Mouse (Mus musculus) adipocyte (in vitro differentiated cells): ENCODE measurements around the gene Arhgef10l.

Experiments
- DNase-seq: peaks from one replicate; pipeline ENCODE4 v3.0.0-alpha.2; 2016; ENCODE audit warnings: low spot score

The Arhgef10l gene

DNA sequence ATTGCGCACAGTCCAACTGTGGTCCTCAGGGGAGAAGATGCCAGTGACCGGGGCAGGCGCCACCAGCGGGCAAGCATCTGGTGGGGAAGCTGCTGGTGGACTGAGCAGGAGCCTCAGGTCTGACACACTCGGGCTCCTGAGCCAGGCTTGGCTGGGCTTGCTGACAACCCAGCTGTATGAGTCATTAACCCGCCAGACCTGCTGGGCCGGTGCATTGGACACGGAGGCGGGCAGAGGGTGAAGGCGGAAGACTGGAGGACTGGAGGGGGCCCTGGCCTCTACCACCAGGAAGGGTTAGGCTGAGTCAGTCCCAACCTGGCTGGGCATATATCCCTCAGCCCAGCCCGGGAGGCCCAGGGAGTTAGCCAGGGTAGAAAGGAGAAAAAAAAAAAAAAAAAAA, at the start of gene Arhgef10l:
TSS of gene Arhgef10l (minus strand) at position 253 of the 400 bp plus-strand sequence.
- no peak for DNase-seq

DNA sequence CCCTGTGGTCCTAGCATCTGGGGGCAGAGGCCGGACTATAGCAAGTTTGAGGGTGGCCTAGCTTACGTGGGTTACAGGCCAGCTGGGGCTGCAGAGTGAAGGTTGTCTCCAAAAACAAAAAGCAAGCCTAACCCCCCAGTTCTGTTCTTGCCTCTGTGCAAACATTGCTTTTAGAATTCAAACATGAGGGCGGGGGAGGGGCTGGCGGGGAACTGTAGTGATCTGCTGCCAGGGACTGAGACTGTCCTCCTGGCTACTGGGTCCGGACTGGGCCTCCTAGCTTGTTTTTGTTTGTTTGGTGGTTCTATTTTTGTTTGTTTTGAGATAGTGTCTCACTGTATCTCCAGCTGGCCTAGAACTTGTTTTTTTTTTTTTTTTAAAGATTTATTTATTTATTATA, 48.8 kb upstream of the Arhgef10l start:
- no peak for DNase-seq

DNA sequence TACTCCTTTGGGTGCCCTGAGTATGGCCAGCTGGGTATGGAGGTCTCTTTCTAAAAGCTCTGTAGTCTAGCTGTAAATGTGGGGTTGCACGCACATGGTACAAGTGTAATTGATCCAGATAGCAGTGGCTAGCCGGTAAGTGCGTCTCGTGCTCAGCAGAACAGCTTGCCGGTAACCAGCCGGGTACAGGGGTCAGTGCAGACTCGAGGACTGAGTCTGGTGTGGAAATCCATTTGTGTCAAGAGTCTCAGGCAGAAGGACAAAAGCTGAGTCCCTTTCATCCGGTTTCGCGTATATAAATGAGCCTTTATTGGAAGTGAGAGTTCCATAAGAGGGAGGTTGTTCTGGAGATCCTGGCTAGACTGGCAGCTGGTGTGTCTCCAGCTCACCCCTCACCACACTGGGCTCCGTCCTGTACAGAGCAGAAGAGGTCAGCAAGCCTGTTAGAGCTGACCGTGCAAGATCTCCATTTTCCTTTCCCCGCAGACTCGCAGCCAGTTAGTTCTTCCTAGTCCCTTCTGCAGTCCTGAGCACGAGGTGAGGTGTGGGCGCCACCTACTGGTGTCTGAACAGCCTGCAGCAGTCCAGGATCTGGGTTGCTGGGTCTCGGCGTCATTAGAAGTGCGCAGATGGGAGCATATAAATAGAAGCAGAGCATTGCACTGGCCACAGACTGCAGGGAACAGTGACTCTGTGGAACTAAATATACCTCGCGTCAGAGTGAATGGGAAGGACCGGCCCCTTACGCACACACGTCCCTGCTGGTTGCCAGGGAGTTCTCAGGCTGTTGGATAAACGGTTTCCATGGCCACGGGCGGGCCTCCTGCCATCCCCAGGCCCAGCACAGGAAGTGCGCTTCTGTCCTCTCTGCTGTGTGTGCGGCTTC, 47.9 kb upstream of the Arhgef10l start:
- DNase-seq: peak; percentile 77

DNA sequence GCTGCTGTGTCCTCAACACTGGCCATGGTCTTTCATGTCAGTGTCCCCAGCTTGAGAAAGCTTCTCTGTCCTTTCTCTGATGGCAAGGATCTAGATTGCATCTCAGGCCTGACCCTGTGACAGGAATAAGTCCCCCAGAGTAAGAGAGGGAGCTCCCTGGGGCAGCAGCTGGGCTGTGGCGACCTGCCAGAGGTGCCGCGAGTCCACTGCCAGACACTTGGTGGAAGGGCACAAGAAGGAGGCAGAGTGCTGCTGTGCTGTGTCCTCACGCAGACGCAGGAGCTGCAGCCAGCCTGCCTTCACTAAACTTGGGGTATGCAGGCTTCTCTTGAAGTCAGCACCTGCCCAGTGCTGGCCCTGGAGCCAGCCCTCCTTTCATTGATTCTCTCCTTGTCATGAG, 45.5 kb upstream of the Arhgef10l start:
- DNase-seq: no peak

DNA sequence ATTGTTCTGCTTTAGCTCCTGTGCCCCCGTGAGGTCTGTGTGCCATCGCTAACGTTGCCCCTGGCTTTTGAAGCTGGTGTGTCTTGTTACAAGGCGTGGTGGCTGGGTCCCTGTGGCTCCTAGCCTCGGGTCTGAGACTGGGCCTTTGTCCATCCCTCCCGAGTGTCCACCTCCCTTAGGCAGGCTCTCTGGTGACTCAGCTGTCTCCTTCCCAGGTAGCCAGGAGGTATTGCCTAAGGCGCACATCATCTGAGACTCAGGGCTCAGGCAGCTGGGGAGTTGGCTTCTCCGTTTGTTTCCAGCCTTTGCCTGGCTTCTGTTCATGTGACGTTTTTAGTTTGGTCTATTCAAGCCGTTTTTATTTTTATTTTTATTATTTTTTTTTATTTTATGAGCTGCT, 45.0 kb upstream of the Arhgef10l start:
- no peak for DNase-seq

DNA sequence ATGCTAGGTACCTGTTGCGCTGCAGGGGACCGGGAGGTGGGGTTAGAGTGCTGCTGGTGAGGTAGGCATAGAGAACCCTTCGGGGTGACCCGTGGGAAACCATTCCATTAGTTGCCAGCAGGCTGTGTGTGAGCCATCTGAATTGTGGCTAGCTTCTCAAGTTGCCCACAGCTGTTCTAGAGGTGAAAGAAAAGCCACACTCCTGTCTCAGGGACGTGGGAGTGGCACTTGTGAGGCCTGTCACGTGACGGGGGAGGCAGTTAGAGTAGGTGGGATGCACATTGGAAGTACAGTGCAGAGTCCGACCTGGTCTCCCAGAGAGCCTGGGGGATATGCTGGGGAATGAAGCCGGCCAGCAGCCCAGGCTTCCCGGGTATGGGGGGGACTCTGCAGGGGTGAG, 43.8 kb upstream of the Arhgef10l start:
- DNase-seq: no peak

DNA sequence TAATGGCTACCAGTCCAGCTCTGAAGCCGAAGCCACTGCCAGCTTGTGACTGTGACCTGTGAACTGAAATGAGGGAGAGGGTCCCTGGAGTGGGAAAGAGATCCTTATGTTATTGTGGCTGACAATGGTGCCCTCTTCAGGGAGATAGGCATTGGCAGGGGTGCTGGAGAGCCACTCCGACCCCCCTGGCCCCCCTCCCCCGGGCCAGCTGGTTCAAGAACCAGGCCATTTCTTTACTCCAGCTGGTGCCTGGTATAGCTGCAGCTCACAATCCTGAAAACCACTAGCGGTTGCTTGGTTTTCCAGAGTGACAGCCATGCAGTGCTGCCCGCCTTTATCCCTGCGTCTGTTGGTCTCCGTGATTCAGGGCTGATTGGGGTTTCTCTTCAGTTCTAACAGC, 43.3 kb upstream of the Arhgef10l start:
- no peak for DNase-seq

DNA sequence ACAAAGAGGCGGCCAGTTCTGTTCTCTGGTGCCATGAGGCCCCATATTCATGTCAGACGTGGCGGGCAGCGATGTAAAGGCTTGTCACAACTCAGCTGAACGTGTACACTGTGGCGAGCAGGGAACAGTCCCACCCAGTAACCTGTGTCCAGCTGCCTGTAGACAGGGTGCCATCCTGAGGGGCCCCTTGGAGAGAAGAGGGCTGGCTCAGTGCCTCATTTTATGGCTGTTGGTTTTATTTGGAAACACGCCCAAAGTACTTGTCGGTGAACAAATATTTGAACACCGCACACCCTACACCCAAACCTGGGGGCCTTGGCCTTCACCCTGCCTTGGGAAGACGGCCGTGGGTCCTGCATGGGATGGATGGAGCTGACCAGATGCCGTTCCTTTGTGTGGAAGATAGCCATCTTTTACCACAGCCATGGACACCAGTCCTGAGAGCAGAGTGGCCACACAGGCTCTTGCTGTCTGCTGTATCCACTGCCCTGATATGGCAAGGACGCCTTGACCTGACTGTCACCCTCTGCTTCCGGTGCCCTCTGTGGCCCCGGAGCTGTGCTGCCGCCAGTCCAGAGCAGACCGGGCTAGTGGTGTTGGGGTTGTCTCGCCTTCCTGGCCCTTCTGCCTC, 42.6 kb upstream of the Arhgef10l start:
- no peak for DNase-seq

DNA sequence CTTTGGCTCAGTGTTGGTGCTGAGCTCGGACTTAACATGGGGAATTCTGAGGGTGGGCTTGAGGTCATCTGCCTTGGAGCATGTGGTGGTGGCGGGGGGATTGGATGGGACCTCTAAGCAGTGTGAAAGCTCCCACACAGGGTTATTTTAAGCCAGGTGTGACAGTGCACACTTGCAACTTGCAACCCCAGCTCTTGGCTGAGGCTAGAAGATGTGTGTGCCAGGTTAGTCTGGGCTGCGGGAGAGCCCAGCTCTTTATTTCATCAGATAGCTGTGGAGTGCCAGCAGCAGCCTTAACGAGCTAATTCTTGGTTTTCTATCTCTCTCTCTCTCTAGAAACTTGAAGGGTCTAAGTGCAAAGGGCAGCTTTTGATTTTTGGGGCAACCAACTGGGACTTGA, 41.8 kb upstream of the Arhgef10l start:
- DNase-seq: no peak

DNA sequence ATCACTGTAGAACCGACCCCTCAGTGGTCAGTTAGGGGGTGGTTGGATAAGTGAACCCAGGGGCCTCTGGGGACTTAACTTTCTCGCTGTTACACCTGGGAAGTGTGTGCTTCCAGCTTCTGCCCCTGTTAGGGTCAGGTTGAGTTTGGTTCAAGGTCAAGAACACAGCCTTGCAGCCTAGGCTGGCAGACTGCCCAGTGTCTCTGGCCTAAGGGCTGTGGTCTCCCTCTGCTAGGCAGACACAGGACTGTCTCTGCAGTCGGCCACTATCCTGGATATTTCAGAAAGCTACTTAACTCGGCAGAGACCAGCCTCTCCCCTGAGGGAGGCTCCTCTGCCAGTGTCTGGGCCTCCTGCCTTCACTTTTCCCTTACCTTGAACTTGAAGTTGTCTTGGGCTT, 38.4 kb upstream of the Arhgef10l start:
- DNase-seq: no peak

DNA sequence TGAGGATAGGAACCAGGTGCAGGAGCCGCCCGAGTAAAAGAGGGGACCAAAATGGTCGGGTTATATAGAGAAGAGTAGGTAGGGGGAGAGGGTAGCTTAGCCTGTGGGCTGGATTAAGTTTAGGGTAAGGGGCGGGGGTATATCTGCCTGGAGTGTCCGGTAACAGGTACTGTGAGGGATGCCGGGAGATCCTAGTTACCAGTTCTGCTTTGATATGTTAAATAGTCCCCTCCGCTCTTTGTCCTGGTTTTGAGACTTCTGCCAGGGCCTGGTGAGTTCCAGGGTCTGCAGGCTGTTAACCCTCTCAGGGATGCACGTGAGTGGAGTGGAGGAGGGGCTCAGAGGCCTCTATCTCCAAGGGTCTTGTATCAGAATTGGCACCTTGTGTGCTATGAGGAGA, 37.8 kb upstream of the Arhgef10l start:
- DNase-seq: no peak

DNA sequence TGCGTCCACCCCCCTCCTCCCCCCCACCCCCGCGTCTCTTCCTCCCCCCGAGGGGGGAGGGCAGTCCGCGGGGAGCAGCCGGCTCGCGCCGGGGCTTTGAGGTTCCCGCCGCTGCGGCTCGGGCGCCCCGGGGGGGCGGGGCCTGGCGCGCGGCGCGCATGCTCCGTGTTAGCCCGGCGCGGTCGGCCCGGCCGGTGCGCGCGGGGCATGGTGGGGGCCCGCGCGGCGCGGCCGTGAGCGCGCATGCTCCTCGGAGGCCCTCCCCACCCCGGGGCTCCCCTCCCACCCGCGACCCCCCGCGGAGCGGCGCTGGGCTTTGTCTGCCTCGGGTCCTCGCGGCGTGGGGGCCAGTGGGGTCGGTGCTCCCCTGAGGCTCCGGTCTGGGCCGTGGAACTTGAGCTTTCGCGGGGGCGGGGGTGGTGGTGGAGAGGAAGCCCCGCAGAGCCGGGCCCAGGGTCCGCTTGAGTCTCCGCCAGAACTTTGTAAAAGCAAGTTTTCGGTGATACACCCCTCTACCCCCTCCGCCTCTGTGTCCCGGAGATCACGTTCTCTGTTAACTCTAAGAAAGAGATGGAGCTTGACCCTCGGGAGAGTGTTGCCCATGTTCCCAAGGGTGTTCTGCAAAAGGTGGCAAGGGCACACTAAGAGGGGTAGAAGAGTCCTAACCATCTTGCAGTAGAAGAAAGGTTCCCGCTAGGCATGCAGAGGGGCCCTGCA, 37.0 kb upstream of the Arhgef10l start:
- peak; percentile 81 for DNase-seq

DNA sequence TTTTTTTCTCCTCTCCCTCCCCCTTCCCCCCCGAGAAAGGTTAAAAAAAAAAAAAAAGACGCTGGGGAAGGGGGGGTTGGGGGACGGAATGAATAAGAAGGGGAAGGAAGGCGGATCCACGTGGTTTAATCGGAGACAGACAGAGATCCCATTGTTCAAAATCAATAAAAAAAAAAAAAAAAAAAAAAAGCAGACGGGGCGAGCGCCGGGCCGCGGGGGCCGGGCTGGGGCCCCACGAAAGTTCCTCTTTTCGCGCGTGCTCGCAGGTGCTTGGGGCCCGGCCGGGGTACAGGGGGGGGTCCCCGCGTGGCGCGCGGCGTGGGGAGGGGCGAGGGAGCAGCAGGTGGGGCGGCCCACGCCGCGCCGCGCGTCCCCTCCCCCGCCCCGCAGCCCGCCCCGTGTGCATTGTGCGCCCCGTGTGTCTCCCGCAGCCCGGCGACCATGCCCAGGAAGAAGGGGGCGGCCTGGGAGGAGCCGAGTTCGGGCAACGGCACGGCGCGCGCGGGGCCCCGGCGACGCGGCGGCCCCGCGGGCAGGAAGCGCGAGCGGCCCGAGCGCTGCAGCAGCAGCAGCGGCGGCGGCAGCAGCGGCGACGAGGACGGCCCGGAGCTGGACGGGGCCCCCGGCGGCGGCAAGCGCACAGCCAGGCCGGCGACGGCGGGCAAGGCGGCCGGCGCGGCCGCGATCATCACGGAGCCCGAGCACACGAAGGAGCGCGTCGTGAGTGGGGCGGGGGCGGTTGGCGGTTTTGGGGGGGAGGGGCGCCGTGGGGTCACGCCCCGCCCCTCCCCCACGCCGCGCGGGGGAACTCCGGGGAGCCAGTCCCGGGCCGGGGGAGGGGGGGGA, 36.1 kb upstream of the Arhgef10l start:
- DNase-seq: no peak

DNA sequence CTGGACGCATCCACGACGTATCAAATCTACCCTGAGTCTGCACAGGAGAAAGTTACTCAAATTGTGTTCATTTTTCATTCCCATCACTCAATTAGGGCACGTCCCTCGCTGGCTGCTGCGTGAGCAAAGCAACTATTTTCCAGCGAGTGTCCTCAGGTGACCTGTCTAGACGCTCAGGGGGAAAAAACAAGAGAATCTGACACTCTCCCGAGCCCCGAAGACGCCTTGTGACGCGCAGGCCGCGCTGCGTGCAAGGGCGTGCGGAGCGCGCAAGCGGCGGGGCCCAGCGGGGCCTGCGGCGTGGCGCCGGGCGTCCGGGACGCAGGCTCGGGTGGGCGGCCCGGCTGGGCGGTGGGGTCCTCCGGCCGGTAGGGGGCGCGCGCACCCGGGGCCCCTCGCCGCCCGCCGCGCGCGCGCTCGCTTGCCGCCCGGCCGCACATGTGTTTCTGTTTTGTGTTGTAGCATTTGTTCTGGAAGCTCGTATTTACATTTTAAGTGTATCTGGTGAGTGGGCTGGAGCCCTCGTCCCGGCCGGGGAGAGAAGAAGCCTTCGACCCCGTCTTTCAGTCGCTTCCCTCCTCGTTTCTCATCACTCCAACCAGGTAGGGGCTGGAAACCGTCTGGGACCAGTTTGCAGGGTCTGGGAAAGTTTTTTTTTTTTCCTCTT, 35.4 kb upstream of the Arhgef10l start:
- peak; percentile 68 for DNase-seq

DNA sequence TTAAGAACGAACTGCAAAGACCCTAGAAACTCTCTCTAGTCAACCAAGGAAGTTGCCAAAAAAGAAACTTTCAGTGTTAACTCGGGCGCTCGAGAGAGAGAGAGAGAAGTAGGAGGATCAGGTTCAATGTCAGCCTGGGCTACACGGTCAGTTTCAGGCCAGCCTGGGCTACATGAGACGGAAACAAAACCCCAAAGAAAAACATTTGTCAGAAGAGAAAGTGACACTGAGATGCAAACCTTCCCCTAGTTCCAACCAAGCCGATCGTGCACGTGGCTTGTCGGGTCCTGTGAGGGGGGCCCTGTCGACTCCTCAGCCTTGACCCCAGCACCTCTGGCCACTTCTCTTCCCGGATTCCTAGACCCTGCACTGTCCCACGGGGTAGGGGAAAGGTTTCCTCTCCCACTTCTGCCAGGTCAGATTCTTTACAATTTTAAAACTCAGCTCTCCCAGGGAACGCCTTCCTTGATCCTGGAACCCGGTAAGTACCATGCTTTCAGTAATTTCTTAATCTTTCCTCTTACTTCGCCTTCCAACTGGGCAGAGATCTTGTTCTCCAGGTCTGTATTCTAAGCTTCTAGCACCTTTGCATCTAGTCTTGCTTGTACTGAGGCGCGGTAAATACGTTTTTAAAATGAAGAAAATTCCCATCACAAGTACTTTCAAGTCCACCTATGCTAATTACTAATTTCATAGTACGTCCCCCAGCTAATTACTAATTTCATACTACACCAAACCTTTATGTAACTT, 34.6 kb upstream of the Arhgef10l start, which contains the start of gene Rcc2:
TSS of gene Rcc2 (plus strand) at position 273 of the 750 bp plus-strand sequence.
- peak; percentile 29 for DNase-seq

DNA sequence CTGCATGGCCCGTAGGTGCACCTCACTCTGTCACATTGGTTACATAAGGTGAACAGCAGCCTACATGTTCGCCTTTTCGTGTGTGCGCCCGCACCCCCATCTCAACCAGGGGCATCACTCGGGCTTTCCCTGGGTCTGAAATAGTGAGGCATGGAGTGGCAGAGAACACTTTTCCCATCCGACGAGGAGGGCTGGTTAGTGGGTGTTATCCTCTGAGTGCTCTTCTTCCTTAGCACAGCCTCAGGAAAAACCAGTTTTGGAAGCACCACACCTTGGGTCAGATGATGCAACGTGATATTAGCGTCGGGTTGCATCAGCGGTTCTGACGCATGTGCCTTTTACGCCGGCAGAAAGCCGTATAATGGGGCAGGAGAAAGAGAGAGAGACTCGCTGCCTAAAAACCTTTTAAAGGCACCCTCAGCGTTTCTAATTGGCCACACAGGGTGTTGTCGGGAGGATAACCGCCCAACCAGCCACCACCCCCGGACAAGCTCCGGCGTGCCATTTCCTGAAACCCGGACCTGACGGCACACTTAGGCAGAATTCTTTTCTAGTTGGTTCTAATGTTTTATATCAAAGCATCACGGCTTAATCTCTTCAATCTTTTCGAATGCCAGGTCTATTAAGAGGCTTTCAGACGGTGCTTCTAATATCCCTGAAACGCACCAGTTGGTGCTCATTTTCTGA, 33.8 kb upstream of the Arhgef10l start:
- peak; percentile 59 for DNase-seq

DNA sequence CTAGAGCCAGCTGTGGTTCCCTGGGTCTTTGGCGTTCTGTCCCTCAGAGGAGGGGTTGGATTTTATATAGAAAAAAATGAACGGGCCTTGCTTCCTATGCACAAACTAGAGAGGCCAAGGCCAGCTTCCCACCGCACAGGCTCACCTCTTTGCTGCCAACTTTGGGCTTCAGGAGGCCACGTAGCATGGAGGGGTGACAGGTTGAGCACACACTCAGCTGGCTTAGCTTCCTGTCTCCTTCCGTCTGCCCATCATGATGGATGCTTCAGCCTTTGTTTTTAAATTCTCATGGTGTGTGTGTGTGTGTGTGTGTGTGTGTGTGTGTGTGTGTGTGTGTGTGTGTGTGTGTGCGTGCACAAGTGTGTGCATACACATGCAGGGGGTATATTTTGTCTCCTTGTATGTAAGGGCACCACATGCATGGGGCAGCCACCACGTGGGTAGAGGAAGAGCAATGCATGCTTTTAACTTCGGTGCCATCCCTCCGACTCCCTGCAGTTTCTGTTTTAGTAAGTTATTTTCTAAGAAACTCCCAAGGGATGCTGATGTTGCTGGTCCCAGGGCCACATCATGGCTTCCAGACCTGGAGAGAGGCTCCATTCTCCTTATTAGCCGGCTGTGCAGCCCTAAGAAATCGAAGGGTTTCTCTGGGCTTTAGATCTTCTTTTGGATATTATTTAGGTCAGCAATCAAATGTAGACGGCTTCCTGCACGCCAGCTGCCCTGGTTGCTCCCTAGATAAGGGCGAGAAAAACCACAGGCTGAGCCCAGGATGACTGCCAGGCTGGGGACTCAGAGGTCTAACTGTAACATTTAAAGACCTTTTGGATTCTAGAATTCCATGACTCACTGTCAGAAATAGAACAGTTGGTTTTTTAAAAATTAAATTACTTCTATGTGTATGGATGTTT, 30.1 kb upstream of the Arhgef10l start:
- no peak for DNase-seq

DNA sequence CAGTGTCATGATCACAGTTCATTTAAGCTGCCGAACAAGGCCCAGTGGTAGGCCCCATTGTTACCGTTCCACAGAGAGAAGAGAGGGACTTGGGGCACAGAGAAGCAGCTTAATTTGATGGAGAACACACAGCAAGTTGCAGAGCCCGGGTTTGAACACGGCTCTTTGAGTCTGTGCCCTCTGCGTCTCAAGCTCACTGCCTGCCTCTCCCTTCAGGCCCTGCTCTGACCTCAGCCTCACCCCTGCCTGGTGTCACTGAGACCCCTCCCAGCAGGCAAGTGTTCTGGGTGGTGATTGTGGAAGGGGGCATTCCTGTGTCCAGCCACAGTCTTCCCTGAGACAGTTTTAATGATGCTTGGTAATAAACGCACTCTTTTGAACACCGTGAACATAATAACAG, 29.3 kb upstream of the Arhgef10l start:
- DNase-seq: no peak

DNA sequence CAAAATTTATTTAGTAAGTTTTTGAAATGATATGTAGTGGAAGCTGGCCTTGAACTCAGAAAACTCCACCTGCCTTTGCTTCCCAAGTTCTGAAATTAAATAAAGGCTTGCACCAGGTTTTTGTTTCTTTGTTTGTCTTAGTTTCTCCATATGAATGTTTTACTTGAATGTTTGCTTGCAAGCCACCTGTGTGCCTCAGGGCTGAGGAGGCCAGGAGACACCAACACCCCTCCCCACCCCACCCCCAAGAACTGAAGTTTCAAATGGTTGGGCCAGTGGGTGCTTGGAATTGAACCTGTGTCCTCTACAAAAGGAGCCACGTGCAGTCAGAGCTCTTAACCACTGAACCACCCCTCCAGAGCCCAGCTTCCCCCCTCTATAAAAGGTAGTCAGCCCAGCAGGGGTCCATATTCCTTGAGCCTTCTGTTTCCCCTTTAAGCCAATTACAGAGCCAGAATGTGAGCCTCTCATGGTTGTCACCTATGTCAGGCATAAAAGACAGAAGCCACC, 28.8 kb upstream of the Arhgef10l start:
- DNase-seq: no peak
